Mouse (Mus musculus) myocyte (in vitro differentiated cells): ENCODE measurements at regions not wholly inside any gene's neighbourhood (a gene's known extent, or its start where the extent isn't known, plus 50 kb on each side); places are given as distances from the start of the nearest gene placed in this dataset.

Source experiments
- H3K27me3 ChIP-seq: one replicate; pipeline ENCODE4 v1.6.1; 2011; ENCODE audit not compliant: control insufficient read depth, insufficient read depth, insufficient read length
- H3K36me3 ChIP-seq: one replicate; pipeline ENCODE4 v1.6.1; 2011; ENCODE audit not compliant: control insufficient read depth, insufficient read depth
- H3K4me2 ChIP-seq: one replicate; pipeline ENCODE4 v1.6.1; 2011; ENCODE audit warnings: low read depth, control low read depth
- H3K4me3 ChIP-seq: one replicate; pipeline ENCODE4 v1.5.1; 2011; ENCODE audit warnings: mild to moderate bottlenecking, control low read depth, moderate library complexity
- H3K79me2 ChIP-seq: one replicate; pipeline ENCODE4 v1.6.1; 2011; ENCODE audit not compliant: control insufficient read depth, insufficient read depth
- H3ac ChIP-seq: one replicate; pipeline ENCODE4 v1.6.1; 2011; ENCODE audit not compliant: control insufficient read depth, insufficient read length
- CEBPB ChIP-seq: IDR thresholded peaks from 2 replicates; pipeline ENCODE4 v1.6.1; 2011; ENCODE audit warnings: mild to moderate bottlenecking, moderate library complexity; ENCODE audit not compliant: poor library complexity, insufficient read depth, severe bottlenecking
- E2F4 ChIP-seq: IDR thresholded peaks from one replicate; pipeline ENCODE4 v1.6.1; 2011; ENCODE audit warnings: mild to moderate bottlenecking, control low read depth, moderate library complexity; ENCODE audit not compliant: insufficient read depth
- MAX ChIP-seq: IDR thresholded peaks from one replicate; pipeline ENCODE4 v1.6.1; 2011; ENCODE audit warnings: low read depth, mild to moderate bottlenecking, control low read depth
- MYOD1 ChIP-seq, 3 experiments: IDR thresholded peaks; one replicate each; pipeline ENCODE4 v1.6.1; 2011; ENCODE audit warnings: control low read depth in 2 of 3, low read depth in 2 of 3, mild to moderate bottlenecking in 2 of 3, moderate library complexity in 1 of 3; ENCODE audit not compliant: insufficient read length in 2 of 3, control insufficient read depth in 1 of 3
- MYOG ChIP-seq, 3 experiments: IDR thresholded peaks; one replicate each; pipeline ENCODE4 v1.6.1; 2011; ENCODE audit warnings: control low read depth in 2 of 3, low read depth in 2 of 3, mild to moderate bottlenecking in 2 of 3; ENCODE audit not compliant: insufficient read length in 2 of 3, control insufficient read depth in 1 of 3, insufficient read depth in 1 of 3
- POLR2A ChIP-seq: IDR thresholded peaks from one replicate; pipeline ENCODE4 v1.6.1; 2011; ENCODE audit warnings: low read depth, mild to moderate bottlenecking, control low read depth, moderate library complexity; ENCODE audit not compliant: insufficient read length
- POLR2AphosphoS2 ChIP-seq: IDR thresholded peaks from one replicate; pipeline ENCODE4 v1.6.1; 2011; ENCODE audit warnings: low read depth, control low read depth; ENCODE audit not compliant: insufficient read length
- REST ChIP-seq: IDR thresholded peaks from one replicate; pipeline ENCODE4 v1.6.1; 2011; ENCODE audit warnings: mild to moderate bottlenecking, control low read depth, moderate library complexity; ENCODE audit not compliant: insufficient read depth, insufficient read length
- SRF ChIP-seq: IDR thresholded peaks from one replicate; pipeline ENCODE4 v1.6.1; 2011; ENCODE audit warnings: low read depth; ENCODE audit not compliant: control insufficient read depth, insufficient read length
- TCF12 ChIP-seq: IDR thresholded peaks from one replicate; pipeline ENCODE4 v1.6.1; 2011; ENCODE audit warnings: mild to moderate bottlenecking, control low read depth; ENCODE audit not compliant: poor library complexity, insufficient read depth, severe bottlenecking
- TCF3 ChIP-seq: IDR thresholded peaks from one replicate; pipeline ENCODE4 v1.6.1; 2011; ENCODE audit warnings: low read depth, control low read depth; ENCODE audit not compliant: insufficient read length
- USF1 ChIP-seq: IDR thresholded peaks from one replicate; pipeline ENCODE4 v1.6.1; 2011; ENCODE audit warnings: low read depth, mild to moderate bottlenecking, control low read depth, moderate library complexity

DNA sequence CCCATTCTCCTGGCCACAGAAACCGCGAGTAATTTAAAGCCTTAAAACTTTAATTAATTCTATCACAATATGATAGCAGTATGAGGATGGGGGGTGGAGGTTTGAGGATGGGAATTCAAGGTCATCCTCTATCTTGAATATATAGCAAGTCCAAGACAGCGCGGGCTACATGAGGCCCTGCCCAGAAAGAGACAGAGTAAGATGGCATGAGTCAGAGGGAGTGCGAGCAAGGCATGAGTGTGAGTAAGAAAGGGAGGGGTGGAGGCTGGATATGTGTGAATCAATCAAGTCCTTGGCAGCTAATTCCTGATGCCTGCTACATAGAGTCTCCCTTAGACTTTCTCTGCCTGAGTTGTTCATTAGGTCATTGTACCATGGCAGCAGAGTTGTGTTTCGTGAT lies 186.5 kb upstream of the Palmd start:
- no peaks in the 10 kb centered on the region for H3K27me3 ChIP-seq
- no peak overlapping the region for H3K4me3 ChIP-seq
- H3K36me3 ChIP-seq: no peaks in the 10 kb centered on the region
- no peak overlapping the region for H3ac ChIP-seq
- no peaks in the 10 kb centered on the region for H3K79me2 ChIP-seq
- H3K4me2 ChIP-seq: no peak overlapping the region
- no peak for TF ChIP-seq POLR2AphosphoS2
- TF ChIP-seq POLR2A: no peak
- TF ChIP-seq SRF: no peak
- TF ChIP-seq USF1: no peak
- TF ChIP-seq CEBPB: no peak
- no peak for TF ChIP-seq MYOD1 (IDR thresholded peaks at IDR 0.05; ENCODE audit: control insufficient read depth in 1 of 3, insufficient read length in 2 of 3, low read depth in 2 of 3)
- TF ChIP-seq MYOG (IDR thresholded peaks at IDR 0.05; ENCODE audit: control insufficient read depth in 1 of 3, insufficient read depth in 1 of 3, insufficient read length in 2 of 3, low read depth in 2 of 3): no peak
- no peak for TF ChIP-seq E2F4
- no peak for TF ChIP-seq TCF12
- TF ChIP-seq MAX: no peak
- TF ChIP-seq TCF3: no peak
- no peak for TF ChIP-seq REST

DNA sequence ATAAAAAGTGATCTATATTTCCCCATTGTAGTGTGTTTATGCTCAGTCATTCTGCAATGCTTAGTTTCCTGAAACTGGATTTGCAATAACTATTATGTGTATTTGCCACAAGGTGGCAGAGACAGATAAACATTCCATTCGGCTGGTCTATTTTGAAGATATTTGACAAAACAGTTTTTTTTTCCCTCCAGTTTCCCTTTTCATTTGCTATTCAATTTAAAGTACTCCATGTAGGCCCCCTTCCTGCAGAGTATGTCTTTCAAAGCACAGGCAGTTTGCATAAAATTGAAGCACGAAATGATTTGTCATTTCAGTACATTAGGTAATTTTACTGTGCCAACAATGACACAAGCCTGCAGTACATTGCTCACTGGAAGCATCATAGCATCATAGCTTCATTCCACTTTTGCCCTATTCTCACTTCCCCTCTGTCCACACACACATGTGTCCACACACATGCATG lies 184.3 kb upstream of the Palmd start:
- H3K4me2 ChIP-seq: peak overlapping the region; percentile 39
- H3K36me3 ChIP-seq: no peaks in the 10 kb centered on the region
- H3K27me3 ChIP-seq: no peaks in the 10 kb centered on the region
- no peak overlapping the region for H3K4me3 ChIP-seq
- H3ac ChIP-seq: no peak overlapping the region
- H3K79me2 ChIP-seq: no peaks in the 10 kb centered on the region
- TF ChIP-seq E2F4: no peak
- no peak for TF ChIP-seq MAX
- TF ChIP-seq POLR2AphosphoS2: no peak

DNA sequence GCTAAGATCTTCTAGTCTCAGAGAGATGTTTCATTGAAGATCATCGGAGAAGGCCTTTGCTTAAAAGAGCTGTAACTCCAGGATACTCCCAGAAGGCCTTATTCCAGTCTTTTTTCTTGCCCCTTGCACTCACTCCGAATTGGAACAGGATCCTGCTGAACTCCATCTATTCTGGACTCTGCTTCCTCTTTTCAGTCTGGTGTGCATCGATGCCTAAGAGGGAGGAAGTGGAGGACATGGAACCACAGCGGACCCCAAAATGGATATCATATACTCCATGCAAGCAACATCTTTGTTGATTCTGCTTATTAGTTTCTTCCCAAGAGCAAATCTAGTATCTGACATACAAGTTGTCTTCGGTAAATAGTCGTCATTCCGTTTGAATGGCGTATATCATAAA lies 183.6 kb upstream of the Palmd start:
- Histone ChIP-seq H3K79me2 (no peaks in the 10 kb centered on the region), H3K36me3 (no peaks in the 10 kb centered on the region), H3K4me3 (no peak overlapping the region), H3K4me2 (no peak overlapping the region), H3ac (no peak overlapping the region), H3K27me3 (no peaks in the 10 kb centered on the region)
- TF ChIP-seq USF1: no peak

DNA sequence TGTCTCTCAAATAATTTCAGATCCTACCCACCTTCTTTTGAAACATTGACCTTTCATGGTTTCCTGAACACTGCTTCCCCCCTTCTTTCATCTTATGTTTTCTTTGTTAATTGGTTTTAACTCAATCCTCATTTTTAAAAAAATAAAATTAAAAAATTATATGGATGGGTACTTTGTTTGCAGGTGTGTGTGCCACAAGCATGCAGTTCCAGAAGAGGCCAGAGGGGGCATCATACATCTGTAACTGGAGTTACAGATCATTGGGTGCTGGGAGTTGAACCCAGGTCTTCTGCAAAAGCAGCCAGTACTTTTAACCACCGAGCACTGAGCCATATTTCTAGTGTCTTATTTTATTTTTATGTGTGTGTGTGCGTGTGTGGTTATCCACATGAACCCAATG lies 178.6 kb upstream of the Palmd start:
- H3K4me3 ChIP-seq: no peak overlapping the region
- TF ChIP-seq USF1 (no peak), MAX (no peak), MYOG (IDR thresholded peaks at IDR 0.05; ENCODE audit: control insufficient read depth in 1 of 3, insufficient read depth in 1 of 3, insufficient read length in 2 of 3, low read depth in 2 of 3) (no peak), E2F4 (no peak), CEBPB (no peak), TCF12 (no peak), SRF (no peak), POLR2AphosphoS2 (no peak), REST (no peak), TCF3 (no peak), POLR2A (no peak), MYOD1 (IDR thresholded peaks at IDR 0.05; ENCODE audit: control insufficient read depth in 1 of 3, insufficient read length in 2 of 3, low read depth in 2 of 3) (no peak)
- H3K79me2 ChIP-seq: no peaks in the 10 kb centered on the region
- H3ac ChIP-seq: no peak overlapping the region
- H3K4me2 ChIP-seq: no peak overlapping the region
- H3K36me3 ChIP-seq: no peaks in the 10 kb centered on the region
- no peaks in the 10 kb centered on the region for H3K27me3 ChIP-seq

DNA sequence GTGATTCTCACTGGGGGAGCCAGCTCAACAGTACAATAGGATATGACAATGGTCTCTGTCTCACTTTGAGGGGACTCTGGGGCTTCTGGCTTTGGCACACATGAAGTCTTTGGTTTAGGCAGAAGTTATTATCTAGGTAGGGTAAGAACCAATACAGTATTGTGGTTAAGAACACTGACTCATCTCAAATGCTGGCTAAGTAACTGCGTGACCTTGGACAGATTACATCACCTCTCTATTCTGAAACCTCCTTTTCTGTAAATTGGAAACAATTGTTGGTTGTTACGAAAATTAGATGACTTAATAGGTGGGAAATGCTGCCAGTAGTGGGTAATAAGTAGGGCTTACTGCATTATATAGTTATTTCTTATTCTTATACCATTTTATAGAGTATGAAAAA lies 171.0 kb upstream of the Palmd start:
- Histone ChIP-seq H3K36me3 (no peaks in the 10 kb centered on the region), H3K4me2 (peak overlapping the region; percentile 27), H3K27me3 (no peaks in the 10 kb centered on the region), H3K4me3 (no peak overlapping the region), H3ac (no peak overlapping the region), H3K79me2 (no peaks in the 10 kb centered on the region)
- TF ChIP-seq CEBPB (0 out of 2 replicates have a peak, but pooled peaks have one; percentile 24), USF1 (no peak)

DNA sequence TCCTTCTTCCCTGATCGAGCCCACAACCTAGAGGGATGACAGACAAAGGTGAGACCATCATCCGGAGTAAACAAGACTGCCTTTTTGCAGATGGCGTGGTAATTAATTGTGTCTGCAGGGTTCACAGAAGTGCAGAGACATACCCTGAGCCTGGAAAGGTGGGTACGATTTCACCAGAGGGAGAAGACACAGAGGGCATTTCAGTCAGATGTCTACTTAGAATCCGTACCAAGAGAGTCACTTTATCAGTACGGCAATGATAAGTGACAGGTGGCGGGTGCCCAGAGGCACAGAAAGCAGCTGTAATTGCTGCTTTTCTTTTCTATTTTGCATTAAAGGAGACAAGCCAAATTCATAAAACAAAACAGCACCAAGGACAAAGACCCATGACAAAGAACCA lies 169.9 kb upstream of the Palmd start:
- Histone ChIP-seq H3K4me3 (no peak overlapping the region), H3ac (no peak overlapping the region), H3K27me3 (no peaks in the 10 kb centered on the region), H3K79me2 (no peaks in the 10 kb centered on the region), H3K4me2 (no peak overlapping the region), H3K36me3 (no peaks in the 10 kb centered on the region)
- no peak for TF ChIP-seq USF1
- TF ChIP-seq POLR2A: no peak
- no peak for TF ChIP-seq POLR2AphosphoS2
- no peak for TF ChIP-seq TCF12
- TF ChIP-seq MYOD1 (IDR thresholded peaks at IDR 0.05; ENCODE audit: control insufficient read depth in 1 of 3, insufficient read length in 2 of 3, low read depth in 2 of 3): no peak
- TF ChIP-seq TCF3: no peak
- no peak for TF ChIP-seq MYOG (IDR thresholded peaks at IDR 0.05; ENCODE audit: control insufficient read depth in 1 of 3, insufficient read depth in 1 of 3, insufficient read length in 2 of 3, low read depth in 2 of 3)
- TF ChIP-seq MAX: no peak
- TF ChIP-seq REST: no peak
- no peak for TF ChIP-seq E2F4
- TF ChIP-seq CEBPB: no peak
